Mouse (Mus musculus): ENCODE data around the gene Sorcs2. TPM values are rescaled to one million over a fixed set of nuclear protein-coding genes. Genes with fewer than 3 reads are reported as not detected.

Sorcs2 gene
- total and polyA plus RNA-seq, 3 experiments = 0.42 to 1.6 (median 0.46) TPM

- H3K4me2 ChIP-seq (ENCODE audit: insufficient read depth, low read depth, poor library complexity, severe bottlenecking) = no peak overlapping the region
- dilution Hi-C loops (cut with MboI; ENCODE audit: extremely low pct_ligation_motif_present, extremely low pct_unique_long_range_greater_than_20kb, low sequenced_read_pairs) (no loop called here), in situ Hi-C loops (cut with MboI; ENCODE audit: low pct_ligation_motif_present, low pct_unique_long_range_greater_than_20kb, low sequenced_read_pairs) (no loop called here)
- H3K4me3 ChIP-seq (replicated peaks in 1 of 3; ENCODE audit: low read depth in 2 of 3, low read length in 2 of 3, poor library complexity in 1 of 3) = no peak overlapping the region
- H3K27me3 ChIP-seq (replicated peaks) = peaks cover 89% of the 10 kb centered on the region
- no peak overlapping the region for H3K27ac ChIP-seq (ENCODE audit: insufficient read depth, low read depth)
- no peaks in the 10 kb centered on the region for H3K36me3 ChIP-seq (replicated peaks in 1 of 2; ENCODE audit: control insufficient read depth in 1 of 2, insufficient read depth in 1 of 2, low read length in 1 of 2)
- H3K9ac ChIP-seq (ENCODE audit: insufficient read depth, low read depth) = no peak overlapping the region
- no peaks in the 10 kb centered on the region for H3K79me2 ChIP-seq (replicated peaks; ENCODE audit: control insufficient read depth, extremely low read depth, insufficient read depth, poor library complexity, severe bottlenecking)
- H3K9me3 ChIP-seq (replicated peaks; ENCODE audit: low read length) = no peaks in the 10 kb centered on the region
- no peaks in the 10 kb centered on the region; a peak in 1 of 4 replicates for H3K4me1 ChIP-seq (ENCODE audit: control insufficient read depth in 1 of 2, insufficient read depth in 2 of 2)
- no peak for DNase-seq (ENCODE audit: extremely low read depth)
- TF ChIP-seq HCFC1 (IDR thresholded peaks at IDR 0.05; ENCODE audit: low read depth, low read length) (no peak), SMC3 (IDR thresholded peaks at IDR 0.05; ENCODE audit: low read depth, low read length) (no peak), ZC3H11A (IDR thresholded peaks at IDR 0.05; ENCODE audit: low read depth, low read length) (no peak), MAZ (IDR thresholded peaks at IDR 0.05; ENCODE audit: low read depth, low read length) (no peak), PAX5 (IDR thresholded peaks at IDR 0.05; ENCODE audit: low read length) (no peak), POLR2A (IDR thresholded peaks at IDR 0.05; ENCODE audit: low read depth, low read length) (no peak), MAX (IDR thresholded peaks at IDR 0.05; ENCODE audit: low read length) (no peak), NRF1 (IDR thresholded peaks at IDR 0.05; ENCODE audit: low read depth, low read length) (no peak), TCF12 (IDR thresholded peaks at IDR 0.05; ENCODE audit: low read depth, low read length) (no peak), E2F4 (IDR thresholded peaks at IDR 0.05; ENCODE audit: insufficient replicate concordance, low read depth, low read length) (no peak), RAD21 (IDR thresholded peaks at IDR 0.05; ENCODE audit: low read depth, low read length) (no peak), USF1 (IDR thresholded peaks at IDR 0.05; ENCODE audit: low read depth, low read length) (no peak), POLR2AphosphoS2 (IDR thresholded peaks at IDR 0.05; ENCODE audit: low read depth, low read length) (no peak), ELF1 (IDR thresholded peaks at IDR 0.05; ENCODE audit: low read depth, low read length) (no peak)
Observed at GRCm38 (mm10) chr5:36367181-36367610, 30.7 kb downstream of the Sorcs2 start.

GRCm38 (mm10) chr5:36361749-36362148, 36.2 kb downstream of the Sorcs2 start:
- Histone ChIP-seq H3K4me1 (ENCODE audit: control insufficient read depth in 1 of 2, insufficient read depth in 2 of 2) (peaks cover 0 to 6% of the 10 kb centered on the region in 2 experiments; a peak in 2 of 4 replicates), H3K36me3 (replicated peaks in 1 of 2; ENCODE audit: control insufficient read depth in 1 of 2, insufficient read depth in 1 of 2, low read length in 1 of 2) (no peaks in the 10 kb centered on the region), H3K27ac (ENCODE audit: insufficient read depth, low read depth) (no peak overlapping the region), H3K9ac (ENCODE audit: insufficient read depth, low read depth) (no peak overlapping the region), H3K9me3 (replicated peaks; ENCODE audit: low read length) (no peaks in the 10 kb centered on the region), H3K4me3 (replicated peaks in 1 of 3; ENCODE audit: low read depth in 2 of 3, low read length in 2 of 3, poor library complexity in 1 of 3) (no peak overlapping the region), H3K4me2 (ENCODE audit: insufficient read depth, low read depth, poor library complexity, severe bottlenecking) (no peak overlapping the region), H3K79me2 (replicated peaks; ENCODE audit: control insufficient read depth, extremely low read depth, insufficient read depth, poor library complexity, severe bottlenecking) (no peaks in the 10 kb centered on the region), H3K27me3 (replicated peaks) (peaks cover 95% of the 10 kb centered on the region)
- no peak for DNase-seq (ENCODE audit: extremely low read depth)
- dilution Hi-C loops (cut with MboI; ENCODE audit: extremely low pct_ligation_motif_present, extremely low pct_unique_long_range_greater_than_20kb, low sequenced_read_pairs) = no loop called here
- TF ChIP-seq NELFE (IDR thresholded peaks at IDR 0.05; ENCODE audit: low read depth, low read length) (no peak), ETS1 (conservative IDR thresholded peaks at IDR 0.05; ENCODE audit: low read depth, low read length) (no peak), KAT2A (IDR thresholded peaks at IDR 0.05; ENCODE audit: insufficient replicate concordance, low read length) (no peak), USF1 (IDR thresholded peaks at IDR 0.05; ENCODE audit: low read depth, low read length) (no peak), ZMIZ1 (IDR thresholded peaks at IDR 0.05; ENCODE audit: low read depth, low read length) (no peak), USF2 (conservative IDR thresholded peaks at IDR 0.05; ENCODE audit: low read depth, low read length) (no peak), POLR2AphosphoS2 (IDR thresholded peaks at IDR 0.05; ENCODE audit: low read depth, low read length) (no peak), RCOR1 (conservative IDR thresholded peaks at IDR 0.05; ENCODE audit: low read depth, low read length) (no peak), ELF1 (IDR thresholded peaks at IDR 0.05; ENCODE audit: low read depth, low read length) (no peak), JUN (IDR thresholded peaks at IDR 0.05; ENCODE audit: insufficient read depth, low read depth, low read length) (no peak), CTCF (conservative IDR thresholded peaks at IDR 0.05 in 1 of 2, IDR thresholded peaks at IDR 0.05 in 1 of 2; ENCODE audit: low read depth in 2 of 2, low read length in 2 of 2) (no peak), ZC3H11A (IDR thresholded peaks at IDR 0.05; ENCODE audit: low read depth, low read length) (no peak), POLR2A (IDR thresholded peaks at IDR 0.05; ENCODE audit: low read depth, low read length) (no peak), TCF12 (IDR thresholded peaks at IDR 0.05; ENCODE audit: low read depth, low read length) (no peak), HCFC1 (IDR thresholded peaks at IDR 0.05; ENCODE audit: low read depth, low read length) (no peak), E2F4 (IDR thresholded peaks at IDR 0.05; ENCODE audit: insufficient replicate concordance, low read depth, low read length) (no peak), RAD21 (IDR thresholded peaks at IDR 0.05; ENCODE audit: low read depth, low read length) (no peak), EP300 (IDR thresholded peaks at IDR 0.05; ENCODE audit: low read length) (no peak), MEF2A (IDR thresholded peaks at IDR 0.05; ENCODE audit: borderline replicate concordance, low read depth, low read length) (no peak), ZNF384 (IDR thresholded peaks at IDR 0.05; ENCODE audit: low read depth, low read length) (no peak)
- in situ Hi-C loops (cut with MboI; ENCODE audit: low pct_ligation_motif_present, low pct_unique_long_range_greater_than_20kb, low sequenced_read_pairs) = no loop called here

Data from CH12.LX (cell line).